Mouse (Mus musculus) hindbrain, embryonic 16.5 days (tissue): ENCODE measurements at regions not wholly inside any gene's neighbourhood (a gene's known extent, or its start where the extent isn't known, plus 50 kb on each side); places are given as distances from the start of the nearest gene placed in this dataset.

Experiments
- ATAC-seq: fragments of 200-750 bp; cut with Nextera tagmentation; 2 replicates; pipeline ENCODE4 v1.8.0; 2017; ENCODE audit warnings: moderate TSS enrichment, moderate library complexity
- H3K27ac ChIP-seq: fragments of 300-500 bp; sonication (generic); 2 replicates; pipeline ENCODE4 v1.5.1; 2014; ENCODE audit warnings: low read depth, mild to moderate bottlenecking, control low read depth, low read length, moderate library complexity
- H3K27me3 ChIP-seq: fragments of 300-500 bp; sonication (generic); replicated peaks from 2 replicates; pipeline ENCODE4 v1.6.1; 2014; ENCODE audit warnings: low read length; ENCODE audit not compliant: control insufficient read depth, insufficient read depth
- H3K36me3 ChIP-seq: fragments of 300-500 bp; sonication (generic); 2 replicates; pipeline ENCODE4 v1.6.1; 2014; ENCODE audit warnings: mild to moderate bottlenecking, low read length, moderate library complexity, mixed read lengths; ENCODE audit not compliant: control insufficient read depth, insufficient read depth
- H3K4me1 ChIP-seq: fragments of 300-500 bp; sonication (generic); 2 replicates; pipeline ENCODE4 v1.6.1; 2014; ENCODE audit warnings: low read depth, low read length; ENCODE audit not compliant: control insufficient read depth, insufficient read depth
- H3K4me2 ChIP-seq: fragments of 300-500 bp; sonication (generic); 2 replicates; pipeline ENCODE4 v1.6.1; 2014; ENCODE audit warnings: mild to moderate bottlenecking, low read length, control low read depth, moderate library complexity
- H3K4me3 ChIP-seq: fragments of 300-500 bp; sonication (generic); 2 replicates; pipeline ENCODE4 v1.5.1; 2014; ENCODE audit warnings: mild to moderate bottlenecking, low read length, control low read depth, moderate library complexity
- H3K9ac ChIP-seq: fragments of 300-500 bp; sonication (generic); 2 replicates; pipeline ENCODE4 v1.6.1; 2014; ENCODE audit warnings: low read depth, mild to moderate bottlenecking, control low read depth, low read length, moderate library complexity
- H3K9me3 ChIP-seq: fragments of 300-500 bp; sonication (generic); 2 replicates; pipeline ENCODE4 v1.6.1; 2014; ENCODE audit warnings: mild to moderate bottlenecking, low read length, moderate library complexity; ENCODE audit not compliant: control insufficient read depth
- WGBS: fragments of 180-500 bp; shearing (Covaris S2); extraction: QIAGEN DNeasy Blood & Tissue Kit; methylation state at CpG from one replicate; pipeline ENCODE4 v1.1.7; 2014; 5-methylcytosine and 5-hydroxymethylcytosine counted together

DNA sequence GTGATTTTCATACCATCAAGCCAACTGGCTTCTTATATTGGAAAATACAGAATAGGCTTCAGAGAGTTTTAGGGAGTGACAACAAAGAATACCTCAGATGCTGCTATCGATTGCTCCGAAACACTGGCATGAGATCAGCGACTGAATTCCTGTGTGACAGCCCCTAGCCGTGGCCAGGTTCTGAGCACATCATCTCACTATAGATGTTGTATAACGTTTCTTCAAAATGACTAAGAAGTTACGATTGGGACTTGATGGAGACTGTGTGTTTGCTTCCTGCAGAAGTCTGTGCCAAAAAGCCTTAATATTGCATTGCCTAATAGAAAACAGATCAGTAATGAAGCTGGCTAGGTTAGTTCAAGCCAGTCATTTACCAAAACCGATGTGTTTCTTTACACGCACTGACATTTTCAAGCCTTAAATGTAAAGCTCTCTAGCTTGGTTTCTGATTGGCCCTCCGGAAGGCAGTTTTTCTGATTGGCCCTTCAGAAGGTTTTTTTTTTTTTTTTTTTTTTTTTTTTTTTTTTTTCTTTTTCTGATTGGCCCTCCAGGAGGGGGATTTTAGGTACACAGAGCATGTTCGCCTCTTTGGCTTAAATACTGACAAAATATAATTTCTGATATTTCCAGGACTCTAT, 408.9 kb downstream of the Ttll7 start:
- no peaks in the 10 kb centered on the region for H3K9me3 ChIP-seq
- 84% methylated on average over 10 of the region's 10 CpGs for WGBS
- no peak for ATAC-seq

DNA sequence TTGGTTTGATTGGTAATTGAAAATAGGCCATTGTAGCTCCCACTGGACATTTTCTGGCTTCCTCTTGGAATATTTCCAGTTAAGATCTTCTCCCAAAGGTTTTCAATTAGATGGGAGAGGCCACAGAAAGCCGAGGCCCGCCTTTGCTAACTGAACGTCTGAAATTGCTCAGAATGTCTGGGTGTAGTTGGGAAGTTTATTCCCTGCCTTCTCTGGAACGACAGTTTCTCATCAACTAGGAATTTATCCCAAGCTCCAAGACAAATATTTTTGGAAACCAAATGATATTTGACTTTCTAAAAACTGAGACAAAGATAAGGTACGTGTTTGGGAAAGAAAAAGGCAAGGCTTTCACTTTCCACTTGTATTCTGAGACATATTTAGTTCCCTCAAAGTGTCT, 414.4 kb downstream of the Ttll7 start:
- no peak overlapping the region for H3K4me2 ChIP-seq
- H3K27ac ChIP-seq = no peak overlapping the region
- WGBS = 68% methylated on average over 5 of the region's 5 CpGs
- no peak overlapping the region for H3K9ac ChIP-seq
- H3K4me3 ChIP-seq = no peak overlapping the region
- no peaks in the 10 kb centered on the region for H3K36me3 ChIP-seq
- ATAC-seq = no peak
- H3K27me3 ChIP-seq = no peaks in the 10 kb centered on the region
- H3K9me3 ChIP-seq = no peaks in the 10 kb centered on the region
- no peaks in the 10 kb centered on the region for H3K4me1 ChIP-seq

More for the DNA sequence above, 408.9 kb downstream of the Ttll7 start:
- H3K4me1 ChIP-seq = no peaks in the 10 kb centered on the region
- H3K4me3 ChIP-seq = no peak overlapping the region
- no peak overlapping the region for H3K27ac ChIP-seq
- no peaks in the 10 kb centered on the region for H3K36me3 ChIP-seq
- no peak overlapping the region for H3K4me2 ChIP-seq
- no peak overlapping the region for H3K9ac ChIP-seq
- H3K27me3 ChIP-seq = no peaks in the 10 kb centered on the region

GRCm38 (mm10) chr3:147273446-147273845, 421.3 kb downstream of the Ttll7 start:
- H3K36me3 ChIP-seq = no peaks in the 10 kb centered on the region
- H3K4me3 ChIP-seq = no peak overlapping the region
- no peaks in the 10 kb centered on the region for H3K27me3 ChIP-seq
- no peaks in the 10 kb centered on the region for H3K9me3 ChIP-seq
- H3K27ac ChIP-seq = no peak overlapping the region
- 63% methylated on average over 3 of the region's 3 CpGs for WGBS
- H3K4me1 ChIP-seq = no peaks in the 10 kb centered on the region
- no peak overlapping the region for H3K9ac ChIP-seq
- no peak for ATAC-seq
- H3K4me2 ChIP-seq = no peak overlapping the region

- H3K27ac ChIP-seq = no peak overlapping the region
- no peaks in the 10 kb centered on the region for H3K4me1 ChIP-seq
- no peaks in the 10 kb centered on the region for H3K9me3 ChIP-seq
- no peak overlapping the region for H3K4me3 ChIP-seq
- no peak for ATAC-seq
- H3K9ac ChIP-seq = no peak overlapping the region
- no peaks in the 10 kb centered on the region for H3K27me3 ChIP-seq
- no peak overlapping the region for H3K4me2 ChIP-seq
- H3K36me3 ChIP-seq = no peaks in the 10 kb centered on the region
Measured at GRCm38 (mm10) chr3:147278602-147279001, 426.4 kb downstream of the Ttll7 start.

DNA sequence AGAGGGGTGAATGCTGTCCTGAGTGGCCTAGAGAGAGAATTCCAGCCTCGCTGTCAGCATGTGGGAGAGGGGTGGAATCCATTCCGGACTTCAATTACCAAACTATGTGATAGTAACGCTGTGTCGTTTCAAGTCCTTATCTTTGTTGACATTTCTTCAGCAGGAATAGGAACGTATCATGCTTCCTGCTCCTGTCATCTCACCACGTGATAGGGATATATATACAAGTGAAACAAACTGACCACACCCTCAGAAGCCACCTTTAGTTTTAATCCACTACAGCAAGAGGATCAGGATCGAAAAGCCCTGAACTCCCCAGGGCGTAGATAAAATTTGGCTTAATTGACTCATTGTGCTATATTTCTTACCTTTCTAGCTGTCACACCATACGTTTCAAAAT, 431.6 kb downstream of the Ttll7 start:
- ATAC-seq = no peak
- Histone ChIP-seq H3K4me2 (no peak overlapping the region), H3K9me3 (no peaks in the 10 kb centered on the region), H3K27me3 (no peaks in the 10 kb centered on the region), H3K4me3 (no peak overlapping the region), H3K27ac (no peak overlapping the region), H3K4me1 (no peaks in the 10 kb centered on the region), H3K9ac (no peak overlapping the region), H3K36me3 (no peaks in the 10 kb centered on the region)
- WGBS = 87% methylated on average over 9 of the region's 9 CpGs

GRCm38 (mm10) chr3:147284357-147284756, 432.2 kb downstream of the Ttll7 start:
- H3K9me3 ChIP-seq = no peaks in the 10 kb centered on the region
- H3K27me3 ChIP-seq = no peaks in the 10 kb centered on the region
- H3K4me2 ChIP-seq = no peak overlapping the region
- 93% methylated on average over 4 of the region's 4 CpGs for WGBS
- no peaks in the 10 kb centered on the region for H3K36me3 ChIP-seq
- H3K27ac ChIP-seq = no peak overlapping the region
- no peaks in the 10 kb centered on the region for H3K4me1 ChIP-seq
- no peak for ATAC-seq
- H3K4me3 ChIP-seq = no peak overlapping the region
- H3K9ac ChIP-seq = no peak overlapping the region

GRCm38 (mm10) chr3:147285496-147285895, 433.3 kb downstream of the Ttll7 start:
- no peaks in the 10 kb centered on the region for H3K4me1 ChIP-seq
- no peaks in the 10 kb centered on the region for H3K36me3 ChIP-seq
- no peak overlapping the region for H3K27ac ChIP-seq
- no peaks in the 10 kb centered on the region for H3K9me3 ChIP-seq
- no peak overlapping the region for H3K9ac ChIP-seq
- no peak overlapping the region for H3K4me2 ChIP-seq
- no peak overlapping the region for H3K4me3 ChIP-seq
- no peaks in the 10 kb centered on the region for H3K27me3 ChIP-seq
- ATAC-seq = no peak
- WGBS = 58% methylated on average over 5 of the region's 5 CpGs

GRCm38 (mm10) chr3:147287503-147287902, 435.3 kb downstream of the Ttll7 start:
- H3K36me3 ChIP-seq = no peaks in the 10 kb centered on the region

GRCm38 (mm10) chr3:147291696-147292327, 439.6 kb downstream of the Ttll7 start:
- no peaks in the 10 kb centered on the region for H3K27me3 ChIP-seq

More at GRCm38 (mm10) chr3:147287503-147287902, 435.3 kb downstream of the Ttll7 start:
- no peaks in the 10 kb centered on the region for H3K9me3 ChIP-seq
- H3K4me3 ChIP-seq = no peak overlapping the region
- H3K27me3 ChIP-seq = no peaks in the 10 kb centered on the region
- no peak overlapping the region for H3K9ac ChIP-seq
- no peak overlapping the region for H3K27ac ChIP-seq
- H3K4me2 ChIP-seq = no peak overlapping the region
- WGBS = 65% methylated on average over 8 of the region's 8 CpGs
- H3K4me1 ChIP-seq = no peaks in the 10 kb centered on the region
- ATAC-seq = no peak

More at GRCm38 (mm10) chr3:147291696-147292327, 439.6 kb downstream of the Ttll7 start:
- no peak overlapping the region for H3K9ac ChIP-seq
- no peaks in the 10 kb centered on the region for H3K36me3 ChIP-seq
- no peak overlapping the region for H3K27ac ChIP-seq
- no peak for ATAC-seq
- 87% methylated on average over 10 of the region's 10 CpGs for WGBS
- H3K4me2 ChIP-seq = no peak overlapping the region
- H3K4me1 ChIP-seq = no peaks in the 10 kb centered on the region
- no peak overlapping the region for H3K4me3 ChIP-seq
- no peaks in the 10 kb centered on the region for H3K9me3 ChIP-seq
